Mouse (Mus musculus) ovary, adult 18-20 months (tissue): Measurements from ENCODE around the gene Car12.
A peak's percentile ranks its signal among the peaks of the same experiment; 100 is the strongest.
"Not testable (repeated sequence)": the region's sequence is repeated elsewhere in the genome, so short reads cannot be mapped to it uniquely, and the experiment has no call there.

ENCODE experiments used
- DNase-seq: peaks from one replicate; pipeline ENCODE4 v3.0.0; 2022; ENCODE audit warnings: low spot score, mixed read lengths

Gene Car12

GRCm38 (mm10) chr9:66769275-66769674 lies 55.8 kb downstream of the Car12 start:
- no peak for DNase-seq

- DNase-seq, result no peak
Measured at GRCm38 (mm10) chr9:66770701-66771100, 57.2 kb downstream of the Car12 start.

- DNase-seq, result not testable (repeated sequence)
Measured at GRCm38 (mm10) chr9:66784552-66784951, 71.1 kb downstream of the Car12 start.

GRCm38 (mm10) chr9:66787821-66788220 lies 74.3 kb downstream of the Car12 start:
- DNase-seq, result no peak

- DNase-seq, result no peak
Measured at GRCm38 (mm10) chr9:66794629-66795463, 81.4 kb downstream of the Car12 start.

GRCm38 (mm10) chr9:66795464-66796324 lies 82.2 kb downstream of the Car12 start, which contains the start of gene Aph1b:
Gene Aph1b (minus strand): TSS chr9:66795490.
- peak; percentile 97 for DNase-seq

GRCm38 (mm10) chr9:66796739-66797138 lies 83.3 kb downstream of the Car12 start, which contains the start of gene Gm10647:
Gene Gm10647 (plus strand): TSS chr9:66797039.
- no peak for DNase-seq

GRCm38 (mm10) chr9:66801947-66802346 lies 88.5 kb downstream of the Car12 start:
- DNase-seq, result no peak

GRCm38 (mm10) chr9:66805951-66806350 lies 92.5 kb downstream of the Car12 start:
- DNase-seq, result not testable (repeated sequence)

GRCm38 (mm10) chr9:66813392-66813791 lies 99.9 kb downstream of the Car12 start:
- no peak for DNase-seq
